Mouse (Mus musculus) kidney, postnatal 14 days (tissue): ENCODE measurements around the gene Aloxe3.

Experiments used
- DNase-seq: peaks from one replicate; pipeline ENCODE4 v3.0.0; 2022; ENCODE audit warnings: mixed read lengths

The Aloxe3 gene

GRCm38 (mm10) chr11:69109032-69109900, 16.4 kb upstream of the Aloxe3 start:
- DNase-seq = peak; percentile 10

GRCm38 (mm10) chr11:69110319-69111046, 15.2 kb upstream of the Aloxe3 start:
- peak; percentile 93 for DNase-seq

- no peak for DNase-seq
These were observed 14.5 kb upstream of the Aloxe3 start for GRCm38 (mm10) chr11:69111051-69111810.

GRCm38 (mm10) chr11:69111865-69112264, 13.8 kb upstream of the Aloxe3 start:
- DNase-seq = no peak

DNA sequence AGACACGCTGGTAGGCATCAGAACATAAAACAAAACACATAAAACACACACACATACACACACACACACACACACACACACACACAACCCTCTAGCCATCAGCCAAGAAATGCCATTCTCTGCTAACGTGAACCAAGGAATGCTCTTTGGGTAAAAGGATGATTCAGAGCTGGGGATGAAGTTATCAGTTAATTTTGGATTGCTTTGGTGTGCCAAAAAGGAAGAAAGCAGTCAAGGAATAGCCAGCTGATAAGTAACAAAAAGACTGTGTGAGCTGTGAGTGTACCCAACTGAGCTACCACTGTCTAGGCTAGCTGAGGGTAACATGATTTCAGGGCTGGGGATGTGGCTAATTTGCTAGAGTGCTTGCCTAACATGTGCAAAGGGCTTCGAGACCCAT, 11.7 kb upstream of the Aloxe3 start:
- DNase-seq = no peak

GRCm38 (mm10) chr11:69114621-69115020, 11.1 kb upstream of the Aloxe3 start:
- DNase-seq = no peak

GRCm38 (mm10) chr11:69116843-69117242, 8.9 kb upstream of the Aloxe3 start:
- DNase-seq = no peak

- peak; percentile 75 for DNase-seq
These were observed 7.7 kb upstream of the Aloxe3 start for GRCm38 (mm10) chr11:69117737-69118695.

- peak; percentile 92 for DNase-seq
These were observed 6.9 kb upstream of the Aloxe3 start for GRCm38 (mm10) chr11:69118765-69119164.

GRCm38 (mm10) chr11:69119446-69120155, 6.1 kb upstream of the Aloxe3 start:
- DNase-seq = no peak

GRCm38 (mm10) chr11:69120221-69121000, 5.3 kb upstream of the Aloxe3 start, which contains the start of gene Hes7:
Gene Hes7 (plus strand): TSS chr11:69120404.
- peak; percentile 21 for DNase-seq

DNA sequence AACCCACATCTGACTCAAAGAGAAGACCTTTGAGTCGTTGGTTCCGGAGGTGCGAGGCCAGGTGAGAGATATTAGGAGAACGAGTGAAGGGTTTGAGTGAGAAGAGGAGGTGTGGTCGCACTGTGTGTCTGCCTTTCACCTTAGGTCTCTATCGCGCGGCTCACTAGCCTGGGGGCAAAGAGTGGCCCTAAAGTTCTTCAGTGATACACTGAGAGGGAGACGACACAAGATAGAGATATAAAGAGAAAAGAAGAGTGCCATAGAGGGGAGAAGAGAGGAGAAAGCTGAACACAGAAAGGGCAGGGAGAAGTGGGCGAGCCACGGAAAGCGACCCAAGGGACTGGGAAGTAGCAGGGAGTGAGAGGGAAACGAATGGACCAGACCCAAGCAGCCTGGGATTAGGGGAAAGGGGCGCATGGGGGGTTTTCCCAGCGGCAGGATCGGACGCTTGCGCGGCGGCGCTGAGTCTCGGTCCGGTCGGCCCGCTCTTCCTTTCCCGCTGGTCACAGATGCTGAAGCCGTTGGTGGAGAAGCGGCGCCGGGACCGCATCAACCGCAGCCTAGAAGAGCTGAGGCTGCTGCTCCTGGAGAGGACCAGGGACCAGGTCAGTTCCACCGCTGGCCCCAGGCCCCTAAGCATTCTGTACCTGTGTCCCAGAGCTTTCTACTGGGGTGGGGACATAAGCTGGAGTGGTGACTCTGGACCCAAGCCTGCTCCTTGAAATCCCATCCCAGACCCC, 4.5 kb upstream of the Aloxe3 start:
- DNase-seq = peak; percentile 52

- no peak for DNase-seq
These were observed 3.9 kb upstream of the Aloxe3 start for GRCm38 (mm10) chr11:69121741-69122335.

- peak; percentile 93 for DNase-seq
These were observed 3.3 kb upstream of the Aloxe3 start, which contains the start of gene 9130213A22Rik for GRCm38 (mm10) chr11:69122336-69122951. Gene 9130213A22Rik (minus strand): TSS chr11:69122589.

- peak; percentile 93 for DNase-seq
These were observed 2.5 kb upstream of the Aloxe3 start for GRCm38 (mm10) chr11:69123056-69123692.

DNA sequence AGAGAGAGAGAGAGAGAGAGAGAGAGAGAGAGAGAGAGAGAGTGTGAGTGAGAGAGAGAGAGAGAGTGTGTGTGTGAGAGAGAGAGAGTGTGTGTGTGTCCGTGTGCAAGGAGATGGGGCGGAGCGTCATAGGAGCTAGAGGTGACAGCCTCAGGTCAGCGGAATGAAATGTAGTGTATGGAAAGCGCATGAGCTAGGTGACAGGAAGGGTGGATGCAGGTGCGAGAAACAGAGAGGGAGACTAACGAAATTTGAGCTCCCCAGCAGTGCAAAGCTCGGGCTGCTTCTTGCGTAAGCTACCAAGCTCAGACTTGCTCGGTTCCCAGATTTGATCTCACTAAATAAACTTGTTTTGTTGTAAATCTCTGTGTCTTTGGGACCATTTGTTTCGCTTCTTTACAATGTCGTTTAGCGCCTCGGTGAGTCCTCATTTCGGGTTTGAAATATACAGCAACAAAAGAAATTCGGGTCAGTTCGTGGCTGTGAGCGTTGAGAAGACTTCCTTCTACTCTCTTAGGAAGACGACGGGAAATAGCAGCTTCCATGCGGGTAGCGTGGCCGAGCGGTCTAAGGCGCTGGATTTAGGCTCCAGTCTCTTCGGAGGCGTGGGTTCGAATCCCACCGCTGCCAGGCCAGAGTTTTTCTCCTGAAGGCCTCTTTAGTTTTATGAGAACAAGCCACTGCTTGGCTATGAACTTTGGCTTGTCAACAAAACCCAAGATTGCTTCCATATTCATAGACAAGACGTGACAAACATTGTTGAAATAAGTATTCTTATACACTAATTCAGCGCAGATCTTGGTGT, 1.8 kb upstream of the Aloxe3 start:
- DNase-seq = peak; percentile 92

DNA sequence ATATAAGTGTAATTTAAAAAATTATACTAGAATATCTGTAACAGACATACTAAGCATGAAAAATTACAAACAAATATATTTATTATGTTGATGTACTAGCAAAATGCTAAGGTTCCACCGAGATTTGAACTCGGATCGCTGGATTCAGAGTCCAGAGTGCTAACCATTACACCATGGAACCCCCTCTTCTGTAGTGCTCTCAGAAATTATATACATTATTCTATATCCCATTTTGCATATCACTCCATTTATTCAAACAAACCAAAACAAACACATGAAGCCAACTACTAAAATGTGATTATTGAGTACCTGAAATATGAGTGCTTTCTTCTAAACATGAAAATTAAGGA, 1.2 kb upstream of the Aloxe3 start:
- peak; percentile 75 for DNase-seq
